Mouse (Mus musculus): ENCODE results near the gene Wfs1.
"Not testable (repeated sequence)": the region's sequence is repeated elsewhere in the genome, so short reads cannot be mapped to it uniquely, and the experiment has no call there.

Gene Wfs1

GRCm38 (mm10) chr5:36988781-36989624, at the start of gene Wfs1:
Gene Wfs1 (minus strand): TSS chr5:36989205.
- in situ Hi-C loops (cut with MboI; ENCODE audit: low sequenced_read_pairs): no loop called here

GRCm38 (mm10) chr5:37036884-37037283, 47.9 kb upstream of the Wfs1 start:
- in situ Hi-C loops (cut with MboI; ENCODE audit: low sequenced_read_pairs): no loop called here

GRCm38 (mm10) chr5:37035896-37036295, 46.9 kb upstream of the Wfs1 start:
- in situ Hi-C loops (cut with MboI; ENCODE audit: low sequenced_read_pairs): no loop called here

- in situ Hi-C loops (cut with MboI; ENCODE audit: low sequenced_read_pairs): no loop called here
Observed at GRCm38 (mm10) chr5:37035192-37035591, 46.2 kb upstream of the Wfs1 start.

GRCm38 (mm10) chr5:37030753-37031152, 41.7 kb upstream of the Wfs1 start:
- in situ Hi-C loops (cut with MboI; ENCODE audit: low sequenced_read_pairs): no loop called here

GRCm38 (mm10) chr5:37029326-37029905, 40.4 kb upstream of the Wfs1 start:
- in situ Hi-C loops (cut with MboI; ENCODE audit: low sequenced_read_pairs): no loop called here

GRCm38 (mm10) chr5:37028486-37029311, 39.7 kb upstream of the Wfs1 start:
- in situ Hi-C loops (cut with MboI; ENCODE audit: low sequenced_read_pairs): no loop called here

- in situ Hi-C loops (cut with MboI; ENCODE audit: low sequenced_read_pairs): no loop called here
Observed at GRCm38 (mm10) chr5:37028104-37028485, 39.1 kb upstream of the Wfs1 start.

- in situ Hi-C loops (cut with MboI; ENCODE audit: low sequenced_read_pairs): no loop called here
Observed at GRCm38 (mm10) chr5:37027701-37028100, 38.7 kb upstream of the Wfs1 start.

GRCm38 (mm10) chr5:37017222-37017621, 28.2 kb upstream of the Wfs1 start:
- in situ Hi-C loops (cut with MboI; ENCODE audit: low sequenced_read_pairs): no loop called here

GRCm38 (mm10) chr5:37015612-37016310, 26.8 kb upstream of the Wfs1 start:
- in situ Hi-C loops (cut with MboI; ENCODE audit: low sequenced_read_pairs): no loop called here

GRCm38 (mm10) chr5:37010666-37011317, 21.8 kb upstream of the Wfs1 start:
- in situ Hi-C loops (cut with MboI; ENCODE audit: low sequenced_read_pairs): no loop called here

GRCm38 (mm10) chr5:37009761-37010160, 20.8 kb upstream of the Wfs1 start:
- in situ Hi-C loops (cut with MboI; ENCODE audit: low sequenced_read_pairs): not testable (repeated sequence)

GRCm38 (mm10) chr5:37002001-37002400, 13.0 kb upstream of the Wfs1 start:
- in situ Hi-C loops (cut with MboI; ENCODE audit: low sequenced_read_pairs): no loop called here

- in situ Hi-C loops (cut with MboI; ENCODE audit: low sequenced_read_pairs): no loop called here
Observed at GRCm38 (mm10) chr5:37001002-37001401, 12.0 kb upstream of the Wfs1 start.

GRCm38 (mm10) chr5:36997996-36998395, 9.0 kb upstream of the Wfs1 start:
- in situ Hi-C loops (cut with MboI; ENCODE audit: low sequenced_read_pairs): no loop called here

- in situ Hi-C loops (cut with MboI; ENCODE audit: low sequenced_read_pairs): no loop called here
Observed at GRCm38 (mm10) chr5:36996410-36996809, 7.4 kb upstream of the Wfs1 start.

- in situ Hi-C loops (cut with MboI; ENCODE audit: low sequenced_read_pairs): no loop called here
Observed at GRCm38 (mm10) chr5:36990631-36991350, 1.8 kb upstream of the Wfs1 start.

GRCm38 (mm10) chr5:36990196-36990595, 1.2 kb upstream of the Wfs1 start:
- in situ Hi-C loops (cut with MboI; ENCODE audit: low sequenced_read_pairs): no loop called here

- in situ Hi-C loops (cut with MboI; ENCODE audit: low sequenced_read_pairs): no loop called here
Observed at GRCm38 (mm10) chr5:36989625-36989977, 596 bp upstream of the Wfs1 start.
